Mouse (Mus musculus): Measurements from ENCODE around the gene H13. TPM values are rescaled to one million over a fixed set of nuclear protein-coding genes. Genes with fewer than 3 reads are reported as not detected.
A peak's percentile ranks its signal among the peaks of the same experiment; 100 is the strongest.

The H13 gene
- polyA plus RNA-seq, 1 experiment from 2014 or later: 98.8 TPM

DNA sequence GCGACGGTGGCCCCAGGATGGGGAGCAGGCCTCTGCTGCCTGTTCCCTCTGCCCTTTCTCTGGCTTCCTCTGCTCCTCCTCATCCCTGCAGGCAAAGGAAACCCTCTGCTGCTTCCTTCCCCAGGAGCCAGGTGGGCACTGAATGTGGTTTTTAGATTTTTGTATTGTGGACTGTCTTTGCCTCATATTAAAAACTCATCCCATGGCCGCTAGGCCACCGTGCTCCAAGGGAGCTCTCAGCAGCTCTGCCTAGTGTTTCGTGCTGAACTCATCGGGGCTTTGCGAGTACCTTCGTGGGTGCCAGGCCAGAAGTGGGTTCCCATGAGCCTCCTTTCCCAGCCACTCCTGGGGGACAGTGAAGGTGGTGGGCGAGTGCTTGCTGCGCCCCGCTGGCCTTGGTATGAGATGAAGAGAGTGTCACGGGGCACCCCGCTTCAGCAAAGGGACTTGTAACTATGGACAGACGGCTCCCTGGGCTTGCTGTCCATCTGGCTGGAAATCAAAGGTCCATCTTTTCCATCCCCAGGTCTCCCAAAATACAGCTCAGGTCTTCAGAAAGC is 35.6 kb downstream of the H13 start:
- Histone ChIP-seq H3K9ac (ENCODE audit: low read length) (no peak overlapping the region), H3K4me1 (replicated peaks; ENCODE audit: control insufficient read depth, insufficient read depth, low read length) (peaks cover 30% of the 10 kb centered on the region), H3K27me3 (ENCODE audit: control insufficient read depth, insufficient read depth, low read depth, low read length) (no peaks in the 10 kb centered on the region), H3K27ac (ENCODE audit: low read length) (peak overlapping the region; percentile 97), H3K36me3 (ENCODE audit: control insufficient read depth, insufficient read depth, low read length) (peaks cover 46% of the 10 kb centered on the region), H3K4me3 (ENCODE audit: low read length) (no peak overlapping the region), H3K4me2 (ENCODE audit: low read depth, low read length) (no peak overlapping the region), H3K9me3 (ENCODE audit: control insufficient read depth, low read length) (no peaks in the 10 kb centered on the region)
- WGBS: 88% methylated on average over 14 of the region's 14 CpGs
- ATAC-seq (ENCODE audit: low read depth): no peak

DNA sequence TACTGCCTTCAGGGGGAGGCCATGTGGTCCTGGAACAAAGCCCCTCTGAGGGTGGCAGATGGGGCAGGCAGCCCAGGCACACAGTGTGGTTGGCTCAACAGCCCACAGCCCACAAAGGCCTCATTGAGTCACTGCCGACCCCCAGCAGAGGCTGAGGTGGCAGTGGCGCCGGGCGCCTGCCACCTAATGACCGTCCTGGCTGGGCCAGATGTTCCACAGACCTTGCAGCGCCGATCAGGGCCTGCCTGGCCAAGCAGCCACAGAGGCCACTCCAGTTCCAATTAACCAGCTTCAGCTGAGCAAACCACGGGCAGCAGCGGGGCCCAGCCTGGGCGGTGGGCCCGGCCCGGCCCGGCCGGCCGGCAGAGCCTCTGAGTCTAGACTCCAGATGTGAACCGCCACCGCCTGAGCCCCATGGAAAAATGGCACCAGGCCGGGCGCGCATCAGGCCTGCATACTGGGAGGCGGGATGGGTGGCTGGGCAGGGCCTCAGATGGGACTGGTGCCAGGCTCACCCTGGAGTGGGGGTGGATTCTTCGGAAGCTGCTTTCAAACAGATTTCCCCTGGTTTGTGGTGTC is 36.8 kb downstream of the H13 start:
- peak; percentile 67 for ATAC-seq (ENCODE audit: low read depth)
- H3K4me1 ChIP-seq (replicated peaks; ENCODE audit: control insufficient read depth, insufficient read depth, low read length): peaks cover 30% of the 10 kb centered on the region
- H3K27me3 ChIP-seq (ENCODE audit: control insufficient read depth, insufficient read depth, low read depth, low read length): no peaks in the 10 kb centered on the region
- H3K9me3 ChIP-seq (ENCODE audit: control insufficient read depth, low read length): no peaks in the 10 kb centered on the region
- H3K4me3 ChIP-seq (ENCODE audit: low read length): no peak overlapping the region
- H3K4me2 ChIP-seq (ENCODE audit: low read depth, low read length): no peak overlapping the region
- peaks cover 37% of the 10 kb centered on the region for H3K36me3 ChIP-seq (ENCODE audit: control insufficient read depth, insufficient read depth, low read length)
- peak overlapping the region; percentile 19; the same call in 1 of the 2 replicates for H3K9ac ChIP-seq (ENCODE audit: low read length)
- H3K27ac ChIP-seq (ENCODE audit: low read length): peak overlapping the region; percentile 97
- 50% methylated on average over 22 of the region's 22 CpGs for WGBS

DNA sequence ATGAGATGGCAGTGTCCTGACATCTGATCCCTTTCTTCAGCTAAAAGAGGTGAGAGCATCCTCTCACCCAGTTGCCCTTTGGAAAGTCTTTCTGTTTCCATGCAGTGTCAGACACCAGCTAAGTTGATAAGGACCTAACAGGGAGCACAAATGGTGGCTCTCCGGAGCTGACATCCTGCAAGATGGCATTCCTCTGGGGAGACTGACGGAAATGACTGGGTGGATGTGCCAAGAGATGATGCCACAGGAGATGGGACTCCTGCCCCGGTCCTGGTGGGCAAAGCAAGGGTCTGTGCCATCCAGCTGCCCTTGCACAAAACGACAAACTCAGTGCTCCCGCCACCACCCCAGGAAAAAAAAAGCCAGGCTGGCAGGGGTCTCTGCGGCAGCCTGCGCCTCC is 37.9 kb downstream of the H13 start:
- ATAC-seq (ENCODE audit: low read depth): no peak
- peaks cover 26% of the 10 kb centered on the region for H3K36me3 ChIP-seq (ENCODE audit: control insufficient read depth, insufficient read depth, low read length)

DNA sequence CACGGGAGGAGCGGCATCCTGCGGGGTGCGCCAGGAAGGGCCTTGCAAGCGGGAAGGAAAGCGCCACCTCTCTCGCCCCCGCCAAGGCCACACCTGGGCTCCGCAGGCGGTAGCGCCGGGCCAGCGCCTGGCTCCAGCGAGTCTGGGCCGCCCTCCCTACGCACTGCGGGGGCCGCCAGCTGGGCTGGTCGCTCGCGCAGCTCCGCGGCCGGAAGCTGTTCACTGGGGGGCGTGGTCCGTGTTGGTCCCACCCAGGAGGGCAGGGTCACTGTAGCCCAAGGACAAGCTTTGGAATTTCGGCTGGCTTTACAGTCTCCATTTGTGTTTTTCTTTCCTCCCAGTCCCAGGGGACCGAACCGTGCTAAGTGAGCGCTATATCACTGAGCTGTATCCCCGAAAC is 38.4 kb downstream of the H13 start:
- peak; percentile 97 for ATAC-seq (ENCODE audit: low read depth)
- no peaks in the 10 kb centered on the region for H3K9me3 ChIP-seq (ENCODE audit: control insufficient read depth, low read length)
- H3K4me1 ChIP-seq (replicated peaks; ENCODE audit: control insufficient read depth, insufficient read depth, low read length): peaks cover 30% of the 10 kb centered on the region
- peak overlapping the region; percentile 51 for H3K4me3 ChIP-seq (ENCODE audit: low read length)
- peak overlapping the region; percentile 97 for H3K27ac ChIP-seq (ENCODE audit: low read length)
- peak overlapping the region; percentile 82 for H3K4me2 ChIP-seq (ENCODE audit: low read depth, low read length)
- WGBS: 2% methylated on average over 23 of the region's 31 CpGs
- peaks cover 22% of the 10 kb centered on the region for H3K36me3 ChIP-seq (ENCODE audit: control insufficient read depth, insufficient read depth, low read length)
- peak overlapping the region; percentile 80 for H3K9ac ChIP-seq (ENCODE audit: low read length)
- no peaks in the 10 kb centered on the region for H3K27me3 ChIP-seq (ENCODE audit: control insufficient read depth, insufficient read depth, low read depth, low read length)

More for the DNA sequence above, 37.9 kb downstream of the H13 start:
- H3K27ac ChIP-seq (ENCODE audit: low read length): peak overlapping the region; percentile 97
- peak overlapping the region; percentile 80 for H3K9ac ChIP-seq (ENCODE audit: low read length)
- peak overlapping the region; percentile 82 for H3K4me2 ChIP-seq (ENCODE audit: low read depth, low read length)
- H3K27me3 ChIP-seq (ENCODE audit: control insufficient read depth, insufficient read depth, low read depth, low read length): no peaks in the 10 kb centered on the region
- peak overlapping the region; percentile 51 for H3K4me3 ChIP-seq (ENCODE audit: low read length)
- H3K9me3 ChIP-seq (ENCODE audit: control insufficient read depth, low read length): no peaks in the 10 kb centered on the region
- H3K4me1 ChIP-seq (replicated peaks; ENCODE audit: control insufficient read depth, insufficient read depth, low read length): peaks cover 30% of the 10 kb centered on the region
- WGBS: 14% methylated on average over 7 of the region's 7 CpGs

DNA sequence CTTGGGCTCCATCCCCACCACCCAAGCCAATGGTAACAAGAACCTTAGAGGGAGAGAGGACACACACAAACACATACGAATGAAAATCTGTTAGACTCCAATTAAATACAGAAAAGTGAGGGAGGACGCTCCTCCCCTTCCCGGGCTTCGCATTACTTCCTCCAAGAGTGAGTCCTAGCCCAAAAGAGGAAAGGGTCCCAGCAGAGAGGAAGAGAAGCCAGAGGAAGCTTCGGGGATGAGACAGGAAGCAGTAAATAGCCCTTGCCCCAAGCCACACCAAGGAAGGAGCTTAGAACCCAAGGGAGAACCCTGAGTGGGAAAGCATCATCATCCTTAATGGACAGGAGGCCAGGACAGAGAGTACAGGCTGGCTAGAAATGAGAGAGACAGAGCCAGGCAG is 39.8 kb downstream of the H13 start:
- ATAC-seq (ENCODE audit: low read depth): no peak
- Histone ChIP-seq H3K27ac (ENCODE audit: low read length) (no peak overlapping the region), H3K27me3 (ENCODE audit: control insufficient read depth, insufficient read depth, low read depth, low read length) (no peaks in the 10 kb centered on the region), H3K36me3 (ENCODE audit: control insufficient read depth, insufficient read depth, low read length) (peaks cover 12% of the 10 kb centered on the region), H3K9me3 (ENCODE audit: control insufficient read depth, low read length) (no peaks in the 10 kb centered on the region), H3K9ac (ENCODE audit: low read length) (no peak overlapping the region), H3K4me1 (replicated peaks; ENCODE audit: control insufficient read depth, insufficient read depth, low read length) (peaks cover 30% of the 10 kb centered on the region), H3K4me3 (ENCODE audit: low read length) (no peak overlapping the region), H3K4me2 (ENCODE audit: low read depth, low read length) (no peak overlapping the region)
- WGBS: 75% methylated on average over 5 of the region's 5 CpGs

DNA sequence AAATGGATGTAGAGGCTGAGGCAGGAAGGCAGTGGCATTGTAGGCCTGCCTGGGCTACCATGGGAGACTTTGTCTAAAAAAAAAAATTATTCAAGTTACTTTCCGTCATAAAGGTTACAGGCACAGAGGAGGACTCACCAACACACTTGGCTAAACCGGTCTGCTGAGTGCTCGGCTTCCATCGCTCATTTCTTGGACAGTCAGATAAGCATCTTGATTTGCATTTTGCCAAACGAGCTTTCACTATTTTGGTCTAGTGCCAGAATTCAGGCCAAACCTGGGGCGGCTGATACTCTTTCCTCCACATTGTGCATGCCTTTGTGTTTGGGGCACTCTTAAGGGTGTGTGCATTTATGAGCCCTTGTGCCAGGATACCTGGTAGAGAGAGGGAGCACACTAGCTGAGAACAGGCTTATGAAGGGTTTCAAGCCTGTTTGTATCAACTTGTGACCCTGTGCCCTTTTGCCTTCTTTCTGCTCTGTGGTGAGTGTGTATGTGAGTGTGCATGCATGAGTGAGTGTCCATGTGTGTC is 47.0 kb downstream of the H13 start:
- peak; percentile 72; the same call in 1 of the 2 replicates for ATAC-seq (ENCODE audit: low read depth)
- no peaks in the 10 kb centered on the region for H3K36me3 ChIP-seq (ENCODE audit: control insufficient read depth, insufficient read depth, low read length)
- no peak overlapping the region for H3K9ac ChIP-seq (ENCODE audit: low read length)
- peak overlapping the region; percentile 0; the same call in 1 of the 2 replicates for H3K27ac ChIP-seq (ENCODE audit: low read length)
- no peaks in the 10 kb centered on the region for H3K27me3 ChIP-seq (ENCODE audit: control insufficient read depth, insufficient read depth, low read depth, low read length)
- no peak overlapping the region for H3K4me2 ChIP-seq (ENCODE audit: low read depth, low read length)
- H3K4me3 ChIP-seq (ENCODE audit: low read length): no peak overlapping the region
- H3K9me3 ChIP-seq (ENCODE audit: control insufficient read depth, low read length): no peaks in the 10 kb centered on the region
- no peaks in the 10 kb centered on the region; the same call in 1 of the 2 replicates for H3K4me1 ChIP-seq (replicated peaks; ENCODE audit: control insufficient read depth, insufficient read depth, low read length)
- WGBS: 39% methylated on average over 6 of the region's 6 CpGs

DNA sequence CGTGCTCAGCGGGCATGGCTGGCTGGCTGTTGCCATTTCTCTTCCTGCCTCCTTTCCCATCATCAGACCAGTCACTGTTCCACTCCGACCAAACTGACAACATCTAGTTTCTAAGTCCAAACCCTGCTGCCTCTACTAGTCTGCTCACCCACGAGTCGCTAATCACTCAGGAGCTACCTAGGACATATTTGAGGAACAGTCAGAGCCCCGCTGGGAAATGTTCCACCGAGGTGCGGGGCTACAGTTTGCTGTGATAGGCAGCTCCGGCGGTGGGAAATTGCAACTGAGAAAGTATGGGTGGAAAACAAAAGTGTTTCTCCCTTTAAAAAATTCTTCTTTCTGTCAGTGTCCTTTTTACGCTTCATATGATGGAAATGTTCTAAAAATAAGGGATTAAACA is 48.4 kb downstream of the H13 start:
- H3K9me3 ChIP-seq (ENCODE audit: control insufficient read depth, low read length): no peaks in the 10 kb centered on the region
- no peaks in the 10 kb centered on the region for H3K36me3 ChIP-seq (ENCODE audit: control insufficient read depth, insufficient read depth, low read length)
- no peak overlapping the region for H3K27ac ChIP-seq (ENCODE audit: low read length)
- no peak overlapping the region for H3K4me3 ChIP-seq (ENCODE audit: low read length)
- H3K4me2 ChIP-seq (ENCODE audit: low read depth, low read length): no peak overlapping the region
- H3K27me3 ChIP-seq (ENCODE audit: control insufficient read depth, insufficient read depth, low read depth, low read length): no peaks in the 10 kb centered on the region
- 63% methylated on average over 11 of the region's 11 CpGs for WGBS
- no peak for ATAC-seq (ENCODE audit: low read depth)
- H3K4me1 ChIP-seq (replicated peaks; ENCODE audit: control insufficient read depth, insufficient read depth, low read length): no peaks in the 10 kb centered on the region; the same call in 1 of the 2 replicates
- no peak overlapping the region; the same call in 1 of the 2 replicates for H3K9ac ChIP-seq (ENCODE audit: low read length)

DNA sequence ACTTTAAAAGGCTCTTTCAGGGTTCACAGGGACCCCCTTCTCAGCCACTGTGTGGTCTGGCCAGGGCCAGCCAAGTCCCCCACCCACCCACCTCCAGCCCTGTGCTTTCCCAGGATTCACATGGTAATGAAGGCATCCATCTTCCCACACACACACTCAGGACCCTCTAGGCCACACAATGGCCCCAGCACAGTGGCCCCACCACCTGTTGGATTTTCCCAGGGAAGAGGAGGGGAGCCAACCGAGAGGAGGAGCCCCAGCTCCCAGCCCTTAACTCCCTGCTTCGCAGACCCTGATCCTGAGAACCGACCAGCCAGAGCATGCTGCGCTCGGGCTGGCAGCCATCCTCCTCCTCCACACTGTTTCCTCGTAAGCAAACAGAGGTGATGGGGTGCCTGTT is 48.8 kb downstream of the H13 start:
- Histone ChIP-seq H3K36me3 (ENCODE audit: control insufficient read depth, insufficient read depth, low read length) (no peaks in the 10 kb centered on the region), H3K4me1 (replicated peaks; ENCODE audit: control insufficient read depth, insufficient read depth, low read length) (no peaks in the 10 kb centered on the region; the same call in 1 of the 2 replicates), H3K9ac (ENCODE audit: low read length) (peak overlapping the region; percentile 19; the same call in 1 of the 2 replicates), H3K4me3 (ENCODE audit: low read length) (no peak overlapping the region), H3K9me3 (ENCODE audit: control insufficient read depth, low read length) (no peaks in the 10 kb centered on the region), H3K4me2 (ENCODE audit: low read depth, low read length) (no peak overlapping the region), H3K27me3 (ENCODE audit: control insufficient read depth, insufficient read depth, low read depth, low read length) (no peaks in the 10 kb centered on the region), H3K27ac (ENCODE audit: low read length) (no peak overlapping the region)
- WGBS: 44% methylated on average over 6 of the region's 6 CpGs
- ATAC-seq (ENCODE audit: low read depth): no peak

DNA sequence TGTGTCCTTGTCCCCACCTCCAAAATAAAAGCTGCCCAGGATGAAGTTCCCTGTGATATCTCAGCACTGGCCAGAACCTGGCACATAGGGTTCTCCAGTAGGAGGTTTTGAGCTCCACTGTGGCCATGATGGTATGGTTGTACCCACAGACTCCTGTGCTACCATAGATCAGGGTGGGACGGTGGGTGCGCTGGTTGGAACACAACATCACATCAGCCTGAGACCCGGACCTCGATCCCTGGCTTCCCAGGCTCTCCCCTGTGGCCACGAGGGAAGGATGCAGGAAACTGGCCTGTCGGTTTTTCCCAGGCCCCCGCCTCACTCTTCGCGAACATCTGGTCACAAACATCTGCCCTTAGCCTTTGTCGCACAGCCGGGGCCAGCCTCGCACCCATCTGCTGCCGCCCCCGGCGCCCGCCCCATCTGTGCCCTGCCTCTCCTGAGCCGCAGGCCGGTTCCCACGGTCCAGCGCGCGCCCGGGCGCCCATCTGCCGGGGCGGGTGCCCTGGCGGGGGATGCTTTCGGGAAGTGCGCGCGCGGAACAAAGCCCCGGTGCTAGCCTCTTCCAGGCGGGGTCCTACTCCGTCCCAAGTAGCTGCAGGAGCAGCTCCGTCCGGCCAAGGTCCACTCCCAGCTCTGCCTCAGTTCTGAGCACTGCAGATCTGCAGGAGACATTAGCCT is 54.5 kb downstream of the H13 start:
- no peaks in the 10 kb centered on the region for H3K9me3 ChIP-seq (ENCODE audit: control insufficient read depth, low read length)
- peak overlapping the region; percentile 40 for H3K4me3 ChIP-seq (ENCODE audit: low read length)
- H3K4me1 ChIP-seq (replicated peaks; ENCODE audit: control insufficient read depth, insufficient read depth, low read length): peaks cover 37% of the 10 kb centered on the region
- ATAC-seq (ENCODE audit: low read depth): peak; percentile 50
- no peaks in the 10 kb centered on the region for H3K27me3 ChIP-seq (ENCODE audit: control insufficient read depth, insufficient read depth, low read depth, low read length)
- H3K4me2 ChIP-seq (ENCODE audit: low read depth, low read length): peak overlapping the region; percentile 71
- peak overlapping the region; percentile 71 for H3K9ac ChIP-seq (ENCODE audit: low read length)
- peak overlapping the region; percentile 7; the same call in 1 of the 2 replicates for H3K27ac ChIP-seq (ENCODE audit: low read length)
- no peaks in the 10 kb centered on the region for H3K36me3 ChIP-seq (ENCODE audit: control insufficient read depth, insufficient read depth, low read length)
- WGBS: 4% methylated on average over 36 of the region's 37 CpGs

Data from lung, embryonic 16.5 days (tissue).